Mouse (Mus musculus): Measurements from ENCODE around the gene Spaca4. TPM values are rescaled to one million over a fixed set of nuclear protein-coding genes. Genes with fewer than 3 reads are reported as not detected.

The Spaca4 gene
- polyA plus RNA-seq, 1 experiment = not detected

- WGBS = 73% methylated on average over 13 of the region's 13 CpGs
- Histone ChIP-seq H3K27ac (ENCODE audit: insufficient read depth, low read depth, low read length) (no peak overlapping the region), H3K4me3 (ENCODE audit: insufficient read depth, low read depth, low read length) (no peak overlapping the region), H3K4me1 (ENCODE audit: control insufficient read depth, insufficient read depth, low read length) (peaks cover 11% of the 10 kb centered on the region)
- TF ChIP-seq POLR2A (IDR thresholded peaks at IDR 0.05; ENCODE audit: insufficient read depth, low read depth, low read length) (no peak), CTCF (IDR thresholded peaks at IDR 0.05; ENCODE audit: insufficient read depth, low read depth, low read length) (no peak)
Observed at GRCm38 (mm10) chr7:45722348-45722713, 3.3 kb downstream of the Spaca4 start.

- Histone ChIP-seq H3K4me3 (ENCODE audit: insufficient read depth, low read depth, low read length) (no peak overlapping the region), H3K27ac (ENCODE audit: insufficient read depth, low read depth, low read length) (no peak overlapping the region), H3K4me1 (ENCODE audit: control insufficient read depth, insufficient read depth, low read length) (peaks cover 11% of the 10 kb centered on the region)
- TF ChIP-seq POLR2A (IDR thresholded peaks at IDR 0.05; ENCODE audit: insufficient read depth, low read depth, low read length) (no peak), CTCF (IDR thresholded peaks at IDR 0.05; ENCODE audit: insufficient read depth, low read depth, low read length) (no peak)
- 42% methylated on average over 13 of the region's 13 CpGs for WGBS
Observed at GRCm38 (mm10) chr7:45721642-45722347, 3.8 kb downstream of the Spaca4 start.

GRCm38 (mm10) chr7:45721234-45721571 lies 4.4 kb downstream of the Spaca4 start:
- TF ChIP-seq CTCF (IDR thresholded peaks at IDR 0.05; ENCODE audit: insufficient read depth, low read depth, low read length) (no peak), POLR2A (IDR thresholded peaks at IDR 0.05; ENCODE audit: insufficient read depth, low read depth, low read length) (no peak)
- peaks cover 15% of the 10 kb centered on the region for H3K4me1 ChIP-seq (ENCODE audit: control insufficient read depth, insufficient read depth, low read length)
- no peak overlapping the region for H3K4me3 ChIP-seq (ENCODE audit: insufficient read depth, low read depth, low read length)
- H3K27ac ChIP-seq (ENCODE audit: insufficient read depth, low read depth, low read length) = no peak overlapping the region
- WGBS = 81% methylated on average over 7 of the region's 7 CpGs

- no peak for TF ChIP-seq CTCF (IDR thresholded peaks at IDR 0.05; ENCODE audit: insufficient read depth, low read depth, low read length)
- TF ChIP-seq POLR2A (IDR thresholded peaks at IDR 0.05; ENCODE audit: insufficient read depth, low read depth, low read length) = no peak
- no peak within 1 kb of the TSS for H3K4me3 ChIP-seq (ENCODE audit: insufficient read depth, low read depth, low read length)
- H3K4me1 ChIP-seq (ENCODE audit: control insufficient read depth, insufficient read depth, low read length) = peaks cover 21% of the 10 kb centered on the region
- WGBS = 76% methylated on average over 14 of the region's 14 CpGs
- no peak within 1 kb of the TSS for H3K27ac ChIP-seq (ENCODE audit: insufficient read depth, low read depth, low read length)
Observed at GRCm38 (mm10) chr7:45720413-45721233, 5.0 kb downstream of the Spaca4 start, which contains the start of gene Fam83e. TSS of gene Fam83e (plus strand) at chr7:45721212.

- H3K4me1 ChIP-seq (ENCODE audit: control insufficient read depth, insufficient read depth, low read length) = peaks cover 23% of the 10 kb centered on the region
- H3K4me3 ChIP-seq (ENCODE audit: insufficient read depth, low read depth, low read length) = no peak overlapping the region
- TF ChIP-seq CTCF (IDR thresholded peaks at IDR 0.05; ENCODE audit: insufficient read depth, low read depth, low read length) (no peak), POLR2A (IDR thresholded peaks at IDR 0.05; ENCODE audit: insufficient read depth, low read depth, low read length) (no peak)
- no peak overlapping the region for H3K27ac ChIP-seq (ENCODE audit: insufficient read depth, low read depth, low read length)
- 84% methylated on average over 16 of the region's 16 CpGs for WGBS
Observed at GRCm38 (mm10) chr7:45719738-45720412, 5.7 kb downstream of the Spaca4 start.

GRCm38 (mm10) chr7:45719180-45719579 lies 6.4 kb downstream of the Spaca4 start:
- H3K27ac ChIP-seq (ENCODE audit: insufficient read depth, low read depth, low read length) = no peak overlapping the region
- no peak for TF ChIP-seq POLR2A (IDR thresholded peaks at IDR 0.05; ENCODE audit: insufficient read depth, low read depth, low read length)
- no peak for TF ChIP-seq CTCF (IDR thresholded peaks at IDR 0.05; ENCODE audit: insufficient read depth, low read depth, low read length)
- 81% methylated on average over 10 of the region's 10 CpGs for WGBS
- peaks cover 29% of the 10 kb centered on the region for H3K4me1 ChIP-seq (ENCODE audit: control insufficient read depth, insufficient read depth, low read length)
- no peak overlapping the region for H3K4me3 ChIP-seq (ENCODE audit: insufficient read depth, low read depth, low read length)

- H3K4me3 ChIP-seq (ENCODE audit: insufficient read depth, low read depth, low read length) = peak overlapping the region; percentile 78
- TF ChIP-seq POLR2A (IDR thresholded peaks at IDR 0.05; ENCODE audit: insufficient read depth, low read depth, low read length) (no peak), CTCF (IDR thresholded peaks at IDR 0.05; ENCODE audit: insufficient read depth, low read depth, low read length) (no peak)
- H3K27ac ChIP-seq (ENCODE audit: insufficient read depth, low read depth, low read length) = peak overlapping the region; percentile 44; the same call in 1 of the 2 replicates
- 0% methylated on average over 20 of the region's 20 CpGs for WGBS
- H3K4me1 ChIP-seq (ENCODE audit: control insufficient read depth, insufficient read depth, low read length) = peaks cover 34% of the 10 kb centered on the region
Observed at GRCm38 (mm10) chr7:45718331-45718730, 7.3 kb downstream of the Spaca4 start.

- Histone ChIP-seq H3K4me1 (ENCODE audit: control insufficient read depth, insufficient read depth, low read length) (peaks cover 38% of the 10 kb centered on the region), H3K27ac (ENCODE audit: insufficient read depth, low read depth, low read length) (peak within 1 kb of the TSS; percentile 74), H3K4me3 (ENCODE audit: insufficient read depth, low read depth, low read length) (peak within 1 kb of the TSS; percentile 87)
- TF ChIP-seq POLR2A (IDR thresholded peaks at IDR 0.05; ENCODE audit: insufficient read depth, low read depth, low read length) = peak; percentile 96
- TF ChIP-seq CTCF (IDR thresholded peaks at IDR 0.05; ENCODE audit: insufficient read depth, low read depth, low read length) = no peak
- under 1% methylated on average over 41 of the region's 41 CpGs for WGBS
Observed at GRCm38 (mm10) chr7:45717918-45718297, 7.7 kb downstream of the Spaca4 start, which contains the start of gene Sphk2. TSS of gene Sphk2 (minus strand) at chr7:45718002.
